Mouse (Mus musculus) heart, embryonic 10.5 days (tissue): ENCODE data around the gene Sh3bgrl2. TPM values are rescaled to one million over a fixed set of nuclear protein-coding genes. Genes with fewer than 3 reads are reported as not detected.

Experiments used
- DNase-seq: peaks from one replicate; pipeline ENCODE4 v3.0.0-alpha.2; 2017; ENCODE audit warnings: low spot score
- H3K27ac ChIP-seq: fragments of 300-500 bp; sonication (generic); 2 replicates; pipeline ENCODE4 v1.5.1; 2016; ENCODE audit warnings: mild to moderate bottlenecking
- H3K27me3 ChIP-seq: fragments of 300-500 bp; sonication (generic); 2 replicates; pipeline ENCODE4 v1.6.1; 2016; ENCODE audit warnings: mild to moderate bottlenecking; ENCODE audit not compliant: poor library complexity, insufficient read depth, severe bottlenecking
- H3K36me3 ChIP-seq: fragments of 300-500 bp; sonication (generic); 2 replicates; pipeline ENCODE4 v1.6.1; 2016; ENCODE audit warnings: mild to moderate bottlenecking, moderate library complexity
- H3K4me1 ChIP-seq: fragments of 300-500 bp; sonication (generic); 2 replicates; pipeline ENCODE4 v1.6.1; 2016; ENCODE audit warnings: mild to moderate bottlenecking
- H3K4me3 ChIP-seq: fragments of 300-500 bp; sonication (generic); 2 replicates; pipeline ENCODE4 v1.5.1; 2016; ENCODE audit warnings: mild to moderate bottlenecking, moderate library complexity
- H3K9me3 ChIP-seq: fragments of 300-500 bp; sonication (generic); 2 replicates; pipeline ENCODE4 v1.6.1; 2016; ENCODE audit warnings: mild to moderate bottlenecking, moderate library complexity
- WGBS: fragments of 180-500 bp; shearing (Covaris S2); methylation state at CpG from one replicate; pipeline ENCODE4 v1.1.7; 2016; 5-methylcytosine and 5-hydroxymethylcytosine counted together
- polyA plus RNA-seq: library from polyadenylated mRNA; unstranded; fragments of >200 nt; fragmentation: Nextera tagmentation; extraction: Ambion mirVana; gene quantifications from 2 replicates; pipeline ENCODE4 v1.2.1, GENCODE M21; 2016

The Sh3bgrl2 gene
- polyA plus RNA-seq, 1 experiment from 2014 or later: 16.2 TPM

DNA sequence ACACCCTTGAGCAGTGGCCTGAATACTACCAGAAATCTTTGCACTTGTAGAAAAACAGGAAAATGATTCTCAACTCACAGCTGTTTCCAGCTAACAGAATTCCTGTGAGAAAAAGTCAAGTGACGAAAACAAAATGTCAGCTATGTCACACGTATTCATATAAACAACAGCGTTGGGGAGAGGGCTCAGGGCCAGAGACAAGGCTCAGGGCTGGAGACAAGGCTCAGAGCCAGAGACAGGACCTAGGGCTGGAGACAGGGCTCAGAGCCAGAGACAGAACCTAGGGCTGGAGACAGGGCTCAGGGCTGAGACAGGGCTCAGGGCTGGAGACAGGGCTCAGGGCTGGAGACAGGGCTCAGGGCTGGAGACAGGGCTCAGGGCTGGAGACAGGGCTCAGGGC is 139.8 kb downstream of the Sh3bgrl2 start:
- Histone ChIP-seq H3K27ac (0 out of 2 replicates have a peak overlapping the region, but pooled peaks have one; percentile 16), H3K4me1 (peaks cover 4% of the 10 kb centered on the region; the same call in 1 of the 2 replicates), H3K4me3 (no peak overlapping the region), H3K9me3 (no peaks in the 10 kb centered on the region), H3K36me3 (no peaks in the 10 kb centered on the region), H3K27me3 (no peaks in the 10 kb centered on the region)
- WGBS: 46% methylated on average over 3 of the region's 3 CpGs
- no peak for DNase-seq

Other genes with a start within 250 kb of the Sh3bgrl2 start
- 15.9 and 16.0 TPM in 2 replicates for gene Lca5, start 107.2 kb upstream of the Sh3bgrl2 start, polyA plus RNA-seq